ENCODE assay signal across 28 mouse cellular contexts in the genomic region with DNA sequence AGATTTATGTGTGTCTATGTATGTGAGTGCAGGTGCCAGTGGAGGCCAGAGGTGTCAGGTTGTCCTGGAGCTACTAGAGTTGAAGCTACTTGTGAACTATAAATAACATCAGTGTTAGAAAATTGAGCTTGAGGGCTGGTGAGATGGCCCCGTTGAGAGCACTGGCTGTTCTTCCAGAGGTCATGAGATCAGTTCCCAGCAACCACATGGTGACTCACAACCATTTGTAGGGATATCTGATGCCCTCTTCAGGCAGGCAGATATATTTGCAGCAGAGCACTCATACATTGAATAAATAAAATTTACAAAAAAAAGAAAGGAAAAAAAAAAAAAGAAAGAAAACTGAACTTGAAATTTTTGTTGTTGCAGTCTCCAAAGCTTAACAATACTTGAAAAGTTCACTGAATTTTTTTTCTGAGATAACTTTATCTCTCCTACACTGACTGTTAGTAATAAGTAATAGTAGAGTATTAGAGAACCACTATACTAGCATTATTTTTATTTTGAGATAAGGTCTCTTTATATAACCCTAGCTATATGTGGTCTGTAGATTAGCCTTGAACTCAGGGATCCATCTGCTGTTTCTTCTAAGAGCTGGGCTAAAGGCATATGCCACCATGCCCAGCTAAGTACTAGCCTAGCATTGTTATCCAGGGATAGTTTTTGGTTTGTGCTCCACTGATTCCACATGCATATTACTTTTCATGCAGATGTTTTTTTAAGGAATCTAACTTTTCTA. TPM values are rescaled to one million over a fixed set of nuclear protein-coding genes. Genes with fewer than 3 reads are reported as not detected.
DNase-seq lines count a peak whose midpoint lies in the region; ATAC-seq and TF ChIP-seq lines count a peak whose summit lies in the region.
"Had no signal": no experiment of that assay in that cellular context is flagged by ENCODE, and none has a peak within 500 bp of the region (broad histone marks: within the 10 kb centered on the region; RNA-seq: fewer than 3 reads in every experiment).

No protein-coding gene starts in this region.

- H3K9me3 ChIP-seq in liver, embryonic 16.5 days (replicated peaks; ENCODE audit: control insufficient read depth, low read length) = no peaks in the 10 kb centered on the region
- H3K9me3 ChIP-seq: embryonic facial prominence, embryonic 12.5 days; forebrain, embryonic 13.5 days; liver, embryonic 15.5 days; megakaryocyte, embryonic 14.5 days; midbrain, embryonic 15.5 days; neural tube, embryonic 12.5 days; stomach, embryonic 15.5 days had no signal

- H3K27ac ChIP-seq in heart, adult 2 months = no peak overlapping the region
- H3K27ac ChIP-seq in liver, embryonic 16.5 days (ENCODE audit: low read length) = no peak overlapping the region
- H3K27ac ChIP-seq: embryonic facial prominence, embryonic 12.5 days; forebrain, embryonic 13.5 days; hindbrain, postnatal 0 days; liver, embryonic 15.5 days; midbrain, embryonic 15.5 days; neural tube, embryonic 12.5 days; stomach, embryonic 15.5 days had no signal

- no peaks in the 10 kb centered on the region; the same call in 1 of the 2 replicates for H3K79me2 ChIP-seq in heart, adult 2 months (replicated peaks; ENCODE audit: control insufficient read depth, insufficient read depth, low read length)

- no peak for TF ChIP-seq EP300 in heart, adult 2 months (IDR thresholded peaks at IDR 0.05; ENCODE audit: insufficient read depth, low read depth, low read length)

- H3K4me2 ChIP-seq in liver, embryonic 16.5 days (ENCODE audit: low read depth, low read length) = no peak overlapping the region
- H3K4me2 ChIP-seq: embryonic facial prominence, embryonic 12.5 days; forebrain, embryonic 13.5 days; heart, embryonic 12.5 days; liver, embryonic 15.5 days; midbrain, embryonic 15.5 days; neural tube, embryonic 12.5 days; stomach, embryonic 15.5 days had no signal

- no peaks in the 10 kb centered on the region for H3K27me3 ChIP-seq in heart, adult 2 months (ENCODE audit: control insufficient read depth, insufficient read depth, low read length)
- H3K27me3 ChIP-seq in liver, embryonic 16.5 days (ENCODE audit: control insufficient read depth, insufficient read depth, low read depth, low read length) = no peaks in the 10 kb centered on the region
- H3K27me3 ChIP-seq: CH12.LX; embryonic facial prominence, embryonic 12.5 days; forebrain, embryonic 13.5 days; heart, embryonic 12.5 days; liver, embryonic 15.5 days; megakaryocyte, embryonic 14.5 days; midbrain, embryonic 15.5 days; neural tube, embryonic 12.5 days; stomach, embryonic 15.5 days had no signal

- ATAC-seq in liver, embryonic 16.5 days (ENCODE audit: low read depth) = peak; percentile 30; the same call in 1 of the 2 replicates
- ATAC-seq: forebrain, embryonic 13.5 days; hindbrain, postnatal 0 days; midbrain, embryonic 15.5 days had no signal

- TF ChIP-seq CTCF in heart, adult 2 months (IDR thresholded peaks at IDR 0.05) = 0 out of 2 replicates have a peak, but pooled peaks have one; percentile 16

- no peak for TF ChIP-seq POLR2A in heart, adult 2 months (IDR thresholded peaks at IDR 0.05; ENCODE audit: insufficient read depth, low read depth, low read length)

- WGBS in heart, adult 2 months = 55% methylated on average over 1 of the region's 1 CpGs
- WGBS in liver, embryonic 16.5 days (ENCODE audit: insufficient replicate concordance) = 64% methylated on average over 1 of the region's 1 CpGs

- no peak overlapping the region for H3K4me3 ChIP-seq in heart, adult 2 months
- H3K4me3 ChIP-seq in liver, embryonic 16.5 days (ENCODE audit: low read depth, low read length) = no peak overlapping the region
- H3K4me3 ChIP-seq: embryonic facial prominence, embryonic 12.5 days; erythroblast, embryonic 14.5 days; forebrain, embryonic 13.5 days; heart, embryonic 12.5 days; liver, embryonic 15.5 days; megakaryocyte, embryonic 14.5 days; midbrain, embryonic 15.5 days; neural tube, embryonic 12.5 days; stomach, embryonic 15.5 days had no signal

- no peak overlapping the region for H3K9ac ChIP-seq in heart, adult 2 months (ENCODE audit: low read depth, low read length)
- H3K9ac ChIP-seq in liver, embryonic 16.5 days (ENCODE audit: low read depth, low read length) = no peak overlapping the region
- H3K9ac ChIP-seq: embryonic facial prominence, embryonic 12.5 days; forebrain, embryonic 13.5 days; heart, embryonic 12.5 days; liver, embryonic 15.5 days; midbrain, embryonic 15.5 days; neural tube, embryonic 12.5 days; stomach, embryonic 15.5 days had no signal

- peaks cover 10% of the 10 kb centered on the region for H3K36me3 ChIP-seq in heart, adult 2 months (ENCODE audit: control insufficient read depth, insufficient read depth, low read length)
- H3K36me3 ChIP-seq in liver, embryonic 16.5 days (ENCODE audit: control insufficient read depth, insufficient read depth) = peaks cover 5% of the 10 kb centered on the region

- peaks cover 3% of the 10 kb centered on the region for H3K4me1 ChIP-seq in heart, adult 2 months (ENCODE audit: control insufficient read depth, insufficient read depth, low read length)
- H3K4me1 ChIP-seq in liver, embryonic 16.5 days (ENCODE audit: control insufficient read depth, low read depth, low read length) = no peaks in the 10 kb centered on the region
- H3K4me1 ChIP-seq: embryonic facial prominence, embryonic 12.5 days; forebrain, embryonic 13.5 days; heart, embryonic 12.5 days; liver, embryonic 15.5 days; midbrain, embryonic 15.5 days; neural tube, embryonic 12.5 days; stomach, embryonic 15.5 days had no signal

- DNase-seq in heart, adult 2 months = no peak
- DNase-seq in heart, postnatal 10 days = no peak
- DNase-seq in liver (no peak), ZHBTc4 (ENCODE audit: low read depth, low spot score) (peak; percentile 55)
- peak; percentile 19 for DNase-seq in skeletal muscle tissue, adult 2 months (ENCODE audit: low read depth, low spot score)
- no peak for DNase-seq in urinary bladder, postnatal 36 days (ENCODE audit: low spot score in 2 of 2)
- no peak for DNase-seq in cerebellum, adult 11-12 months
- DNase-seq: cerebellum, adult 18-20 months; cerebellum, postnatal 25 days; heart, adult 11 months; heart, postnatal 14 days; kidney, adult 11 months; lung, postnatal 10 days; retina, postnatal 1 day; thymus, adult 18-20 months; thymus, postnatal 36 days had no signal

- intact Hi-C loops in heart, adult 2 months (cut with DNase I) = no loop called here
- intact Hi-C loops in heart, postnatal 10 days (cut with DNase I) = loop anchor here (5.0 kb wide), 2 partner anchors 45 to 130 kb away; a partner anchor contains a TSS

RNA-seq across cellular contexts. Expression of a gene that starts 20.8 kb away (rescaled TPM):
- total RNA-seq in heart, adult 2 months (2021) = 10 to 100 TPM; 36.2 to 41.0 TPM
- 11.6 and 21.6 TPM in 2 replicates for polyA plus RNA-seq in heart, adult 2 months (2012; rRNA removed)
- 10 to 100 TPM; 53.2 to 54.4 TPM for total RNA-seq in heart, postnatal 10 days (2021)
- 6.1 TPM in 2 replicates for polyA plus RNA-seq in liver, embryonic 16.5 days (2015; fragmentation: Nextera tagmentation; extraction: Ambion mirVana)

RNA-seq across cellular contexts. Expression of a gene that starts 54.7 kb away (rescaled TPM):
- total RNA-seq in heart, adult 2 months (2021) = 1 to 10 TPM; 7.7 to 8.0 TPM
- polyA plus RNA-seq in heart, adult 2 months (2012; rRNA removed) = 8.1 and 11.0 TPM in 2 replicates
- 10 to 100 TPM; 11.8 to 12.7 TPM for total RNA-seq in heart, postnatal 10 days (2021)
- 0.19 and 0.25 TPM in 2 replicates for polyA plus RNA-seq in liver, embryonic 16.5 days (2015; fragmentation: Nextera tagmentation; extraction: Ambion mirVana)

Comparison
In these comparisons a context has a peak if more than half of its experiments do, and no peak if none do; other contexts are left out.
1. DNase-seq: peak in ZHBTc4 (single experiment) and skeletal muscle tissue, adult 2 months (single experiment); none in heart, adult 2 months (0 of 2), heart, postnatal 10 days (0 of 2), liver (single experiment), urinary bladder, postnatal 36 days (0 of 2) and cerebellum, adult 11-12 months (single experiment).